In the genomic region with DNA sequence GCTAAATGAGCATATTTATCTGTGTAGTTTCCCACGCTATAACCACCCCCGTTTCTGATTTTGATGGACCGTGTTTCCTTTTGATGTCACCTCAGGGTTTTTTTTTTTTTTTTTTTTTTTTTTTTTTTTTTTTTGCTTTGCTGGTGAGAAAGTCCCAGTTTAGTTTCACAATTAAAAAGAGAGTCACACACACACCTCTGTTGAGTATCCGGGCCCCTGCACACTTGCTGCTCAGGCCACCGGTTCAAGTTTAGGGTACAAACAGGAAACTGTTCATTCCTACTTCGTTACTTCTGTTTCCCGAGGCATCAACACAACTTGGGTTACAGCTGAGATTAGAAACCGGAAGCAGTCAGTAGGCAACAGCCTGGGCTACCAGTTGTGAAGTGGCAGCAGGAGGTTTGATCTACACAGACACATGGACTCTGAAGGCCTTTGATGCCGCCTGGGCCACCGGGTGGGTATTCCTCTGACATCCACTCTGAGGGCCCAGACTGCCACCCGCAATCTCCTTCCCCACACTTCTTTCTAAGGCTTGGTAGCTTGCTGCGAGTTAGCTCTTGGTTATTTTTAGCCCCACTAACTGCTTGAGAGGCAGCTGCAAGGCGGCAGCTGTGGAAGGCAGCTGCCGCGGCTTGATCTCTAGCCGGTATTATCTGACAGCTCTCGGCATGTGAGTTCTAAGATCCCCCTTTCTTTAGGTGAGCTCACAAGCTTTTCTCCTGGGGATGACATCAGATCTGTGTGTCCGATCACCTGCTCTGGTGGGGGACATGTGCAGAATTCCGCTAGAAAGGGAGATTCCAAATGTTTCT, we compare ENCODE assay signal across 8 mouse cellular contexts. TPM values are rescaled to one million over a fixed set of nuclear protein-coding genes. Genes with fewer than 3 reads are reported as not detected.
DNase-seq lines count a peak whose midpoint lies in the region; ATAC-seq and TF ChIP-seq lines count a peak whose summit lies in the region.

No protein-coding gene starts in this region.

- WGBS in stomach, embryonic 16.5 days: 42% methylated on average over 19 of the region's 19 CpGs
- WGBS in stomach, postnatal 0 days: 51% methylated on average over 19 of the region's 19 CpGs
- 29% methylated on average over 19 of the region's 19 CpGs for WGBS in limb, embryonic 15.5 days
- 49% methylated on average over 19 of the region's 19 CpGs for WGBS in neural tube, embryonic 13.5 days

- H3K4me2 ChIP-seq in stomach, embryonic 16.5 days (ENCODE audit: low read depth, low read length): no peak overlapping the region
- H3K4me2 ChIP-seq in stomach, postnatal 0 days (replicated peaks; ENCODE audit: low read depth): no peak overlapping the region; the same call in 1 of the 2 replicates
- H3K4me2 ChIP-seq in limb, embryonic 15.5 days: no peak overlapping the region
- no peak overlapping the region for H3K4me2 ChIP-seq in neural tube, embryonic 13.5 days

- no peaks in the 10 kb centered on the region for H3K27me3 ChIP-seq in stomach, embryonic 16.5 days (ENCODE audit: control insufficient read depth, insufficient read depth, low read length)
- no peaks in the 10 kb centered on the region for H3K27me3 ChIP-seq in stomach, postnatal 0 days (ENCODE audit: control insufficient read depth, insufficient read depth, low read length)
- no peaks in the 10 kb centered on the region for H3K27me3 ChIP-seq in limb, embryonic 15.5 days
- H3K27me3 ChIP-seq in neural tube, embryonic 13.5 days: peaks cover 17% of the 10 kb centered on the region

- H3K4me3 ChIP-seq in stomach, embryonic 16.5 days (replicated peaks; ENCODE audit: low read length): no peak overlapping the region
- no peak overlapping the region for H3K4me3 ChIP-seq in stomach, postnatal 0 days (ENCODE audit: low read depth, low read length)
- H3K4me3 ChIP-seq in limb, embryonic 15.5 days: no peak overlapping the region
- no peak overlapping the region for H3K4me3 ChIP-seq in neural tube, embryonic 13.5 days

- no peaks in the 10 kb centered on the region for H3K9me3 ChIP-seq in stomach, embryonic 16.5 days (replicated peaks; ENCODE audit: control insufficient read depth, low read length)
- H3K9me3 ChIP-seq in stomach, postnatal 0 days (ENCODE audit: control insufficient read depth, low read length): no peaks in the 10 kb centered on the region
- no peaks in the 10 kb centered on the region for H3K9me3 ChIP-seq in limb, embryonic 15.5 days
- H3K9me3 ChIP-seq in neural tube, embryonic 13.5 days: no peaks in the 10 kb centered on the region

- no peak overlapping the region for H3K9ac ChIP-seq in stomach, embryonic 16.5 days (ENCODE audit: low read length)
- H3K9ac ChIP-seq in stomach, postnatal 0 days (ENCODE audit: low read length): no peak overlapping the region
- no peak overlapping the region for H3K9ac ChIP-seq in limb, embryonic 15.5 days
- 0 out of 2 replicates have a peak overlapping the region, but pooled peaks have one; percentile 38 for H3K9ac ChIP-seq in neural tube, embryonic 13.5 days

- no peak for DNase-seq in stomach, postnatal 0 days (ENCODE audit: low spot score)
- peak; percentile 19 to 21 for DNase-seq in gastrocnemius, adult 8-10 months (ENCODE audit: low spot score in 2 of 2)
- DNase-seq in ovary, postnatal 10 days (ENCODE audit: low spot score): no peak
- no peak for DNase-seq in MN1 (ENCODE audit: low spot score)
- DNase-seq in right cerebral cortex, postnatal 4 days: no peak

- TF ChIP-seq CTCF in stomach, postnatal 0 days (IDR thresholded peaks at IDR 0.05; ENCODE audit: low read depth): no peak

- TF ChIP-seq EP300 in stomach, postnatal 0 days (optimal IDR thresholded peaks at IDR 0.05): no peak

- H3K4me1 ChIP-seq in stomach, embryonic 16.5 days (ENCODE audit: control insufficient read depth, insufficient read depth, low read length): no peaks in the 10 kb centered on the region
- no peaks in the 10 kb centered on the region for H3K4me1 ChIP-seq in stomach, postnatal 0 days (replicated peaks; ENCODE audit: control insufficient read depth, insufficient read depth)
- peaks cover 16% of the 10 kb centered on the region for H3K4me1 ChIP-seq in limb, embryonic 15.5 days
- peaks cover 50% of the 10 kb centered on the region for H3K4me1 ChIP-seq in neural tube, embryonic 13.5 days (replicated peaks)

- ATAC-seq in stomach, embryonic 16.5 days (ENCODE audit: insufficient read depth, low FRiP score): no peak
- ATAC-seq in stomach, postnatal 0 days (ENCODE audit: low FRiP score, low TSS enrichment): no peak
- ATAC-seq in limb, embryonic 15.5 days (ENCODE audit: insufficient number of reproducible peaks, low FRiP score, low TSS enrichment, low read depth): 0 out of 2 replicates have a peak, but pooled peaks have one; percentile 36
- ATAC-seq in neural tube, embryonic 13.5 days (ENCODE audit: low read depth): no peak

- no peaks in the 10 kb centered on the region for H3K36me3 ChIP-seq in stomach, embryonic 16.5 days (ENCODE audit: control insufficient read depth, insufficient read depth, low read length)
- H3K36me3 ChIP-seq in stomach, postnatal 0 days (ENCODE audit: control insufficient read depth, insufficient read depth, low read length): no peaks in the 10 kb centered on the region
- no peaks in the 10 kb centered on the region for H3K36me3 ChIP-seq in limb, embryonic 15.5 days
- no peaks in the 10 kb centered on the region for H3K36me3 ChIP-seq in neural tube, embryonic 13.5 days

- peak overlapping the region; percentile 21; the same call in 1 of the 2 replicates for H3K27ac ChIP-seq in stomach, embryonic 16.5 days (ENCODE audit: low read length)
- H3K27ac ChIP-seq in stomach, postnatal 0 days (replicated peaks): no peak overlapping the region; the same call in 1 of the 2 replicates
- H3K27ac ChIP-seq in limb, embryonic 15.5 days: no peak overlapping the region
- peak overlapping the region; percentile 4; the same call in 1 of the 2 replicates for H3K27ac ChIP-seq in neural tube, embryonic 13.5 days (replicated peaks)

RNA-seq across cellular contexts. Expression of a gene that starts 31.7 kb away (rescaled TPM):
- polyA plus RNA-seq in stomach, embryonic 16.5 days (2015; fragmentation: Nextera tagmentation; extraction: Ambion mirVana): 0.97 and 1.3 TPM in 2 replicates
- 0.57 and 0.75 TPM in 2 replicates for polyA plus RNA-seq in stomach, postnatal 0 days (2015; fragmentation: Nextera tagmentation; extraction: Ambion mirVana)
- under 1 TPM; 0.20 to 0.43 (median 0.29) TPM for total RNA-seq in gastrocnemius, adult 8-10 months (2022)
- 2.3 and 3.2 TPM in 2 replicates for polyA plus RNA-seq in limb, embryonic 15.5 days (2015; fragmentation: Nextera tagmentation; extraction: Ambion mirVana)
- 87.8 and 95.6 TPM in 2 replicates for polyA plus RNA-seq in neural tube, embryonic 13.5 days (2015; fragmentation: Nextera tagmentation; extraction: Ambion mirVana)

Comparison
In these comparisons a context has a peak if more than half of its experiments do, and no peak if none do; other contexts are left out.
1. H3K27ac ChIP-seq: peak in stomach, embryonic 16.5 days (single experiment) and neural tube, embryonic 13.5 days (single experiment); none in stomach, postnatal 0 days (single experiment) and limb, embryonic 15.5 days (single experiment).
2. DNase-seq: peak in gastrocnemius, adult 8-10 months (2 of 2); none in stomach, postnatal 0 days (single experiment), ovary, postnatal 10 days (single experiment), MN1 (single experiment) and right cerebral cortex, postnatal 4 days (single experiment).
3. RNA of a gene that starts 31.7 kb away (polyA plus RNA-seq): 87.8 to 95.6 TPM in neural tube, embryonic 13.5 days; 2.3 to 3.2 TPM in limb, embryonic 15.5 days, 0.97 to 1.3 TPM in stomach, embryonic 16.5 days and 0.57 to 0.75 TPM in stomach, postnatal 0 days; every median in the first group is over 10 times any median in the second.